Mouse (Mus musculus): ENCODE data around the gene Herc3.
"Not testable (repeated sequence)": the region's sequence is repeated elsewhere in the genome, so short reads cannot be mapped to it uniquely, and the experiment has no call there.

Herc3 gene

DNA sequence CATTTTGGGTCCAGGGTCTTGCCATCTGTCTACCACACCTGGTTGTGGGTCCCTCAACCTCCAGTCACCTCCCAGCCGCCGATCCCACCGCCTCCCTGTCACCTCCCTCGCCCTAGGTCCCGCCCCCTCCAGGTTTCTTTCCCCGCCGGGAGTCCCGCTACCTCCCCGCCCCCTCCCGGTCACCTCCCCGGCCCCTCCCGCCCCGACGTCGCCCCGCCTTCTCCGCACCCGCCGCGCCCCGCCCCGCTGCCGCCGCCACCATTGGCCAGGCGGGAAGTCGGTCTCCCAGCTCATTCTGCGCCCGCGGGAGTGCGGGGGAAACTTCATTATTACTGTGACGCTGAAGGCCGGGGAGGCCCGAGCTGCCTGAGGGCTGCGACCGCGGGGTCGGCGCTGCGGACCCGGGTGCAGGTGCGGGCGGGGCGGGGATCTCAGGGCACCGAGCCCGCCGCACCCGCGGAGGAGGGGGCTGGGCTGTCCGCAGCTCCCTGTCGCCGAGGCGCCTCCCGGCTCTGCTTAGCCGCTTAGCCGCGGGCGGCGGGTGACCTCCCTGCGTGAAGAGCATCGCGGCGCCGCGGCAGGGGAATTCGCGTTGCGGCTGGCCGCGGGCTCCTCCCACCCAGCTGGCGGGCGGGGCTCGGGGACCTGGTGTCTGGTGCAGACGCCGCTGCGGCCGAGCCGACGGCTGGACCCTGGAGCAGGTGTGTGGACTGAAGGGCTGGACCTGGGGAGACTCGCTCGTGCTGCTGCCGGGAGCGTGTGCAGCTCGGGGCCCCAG is at the start of gene Herc3:
Herc3 (plus strand) TSS at position 234 of the 778 bp plus-strand sequence.
- peak; percentile 37 to 83 for DNase-seq (ENCODE audit: low spot score in 2 of 2)

DNA sequence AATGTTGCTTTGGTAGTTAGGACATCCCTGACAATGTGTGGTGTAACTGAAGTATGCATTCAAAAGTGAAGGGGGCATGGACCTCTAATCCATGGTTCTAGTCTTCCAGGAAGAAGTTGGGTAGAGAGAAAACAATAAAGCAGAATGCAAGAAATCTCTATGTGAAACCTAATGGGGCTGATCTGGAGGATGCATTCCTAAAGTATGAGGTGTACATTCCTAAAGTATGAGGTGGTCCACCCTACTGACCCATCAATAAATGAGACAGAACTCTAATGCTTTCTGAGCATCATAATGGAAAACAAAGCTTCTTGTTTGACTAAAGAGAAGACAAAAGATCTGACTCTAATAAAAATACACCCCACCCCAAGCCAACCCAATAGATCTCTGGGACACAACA is 29.9 kb upstream of the Herc3 start:
- DNase-seq (ENCODE audit: low spot score in 2 of 2), result no peak

DNA sequence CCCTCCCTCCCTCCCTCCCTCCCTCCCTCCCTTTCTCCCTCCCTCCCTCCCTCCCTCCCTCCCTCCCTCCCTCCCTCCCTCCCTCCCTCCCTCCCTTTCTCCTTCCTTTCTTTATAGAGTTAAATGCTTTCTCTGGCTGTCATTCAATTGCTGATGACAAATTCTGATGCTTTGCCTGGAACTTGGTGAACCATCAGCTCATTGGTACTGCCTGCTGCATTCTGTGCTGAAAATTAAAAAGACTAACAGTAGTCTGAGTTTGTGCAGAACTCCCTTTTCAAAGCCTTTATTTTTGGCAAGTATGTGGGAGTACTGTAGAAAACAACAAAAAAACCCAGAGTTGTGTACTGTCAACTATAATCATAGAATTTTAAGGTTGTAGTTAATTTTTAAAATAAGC is 16.9 kb upstream of the Herc3 start:
- DNase-seq (ENCODE audit: low spot score in 2 of 2), result no peak

DNA sequence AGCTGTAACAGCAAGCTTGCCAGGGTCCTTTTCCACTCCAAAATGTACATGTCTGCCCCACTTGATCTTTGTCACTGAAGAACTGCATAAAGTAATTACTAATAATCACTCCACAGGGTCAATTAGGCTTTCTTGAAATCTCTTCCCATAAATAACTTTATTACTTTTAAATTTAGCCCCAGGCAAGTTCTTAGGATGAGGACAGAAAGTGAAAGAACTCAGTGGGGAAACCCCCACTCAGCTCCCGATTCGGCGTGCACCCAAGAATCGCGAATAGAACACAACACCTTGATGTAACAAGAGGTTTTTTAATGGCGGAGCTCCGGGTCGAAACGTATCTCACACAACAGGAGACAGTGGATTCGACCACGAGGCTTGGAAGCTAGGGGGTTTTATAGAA is 14.2 kb upstream of the Herc3 start:
- not testable (repeated sequence) for DNase-seq (ENCODE audit: low spot score in 2 of 2)

DNA sequence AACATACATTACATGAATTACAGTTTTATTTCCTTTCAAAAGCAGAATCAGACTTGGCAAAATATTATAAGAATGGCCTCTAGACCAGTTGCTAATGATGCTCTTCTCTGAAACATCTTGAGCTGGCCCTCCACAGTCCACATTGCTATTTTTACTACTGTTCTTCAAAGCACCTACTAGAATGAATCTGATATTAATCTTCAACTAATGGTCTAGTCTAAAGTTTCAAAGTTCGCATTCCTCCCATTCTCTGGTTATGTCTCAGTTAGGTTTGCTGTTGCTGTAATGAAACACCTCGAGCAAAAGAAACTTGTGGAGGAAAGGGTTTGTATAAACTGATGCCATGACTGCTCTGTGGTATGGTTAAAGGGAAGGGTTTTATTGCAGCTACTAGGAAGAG is 5.6 kb upstream of the Herc3 start:
- DNase-seq (ENCODE audit: low spot score in 2 of 2), result no peak

DNA sequence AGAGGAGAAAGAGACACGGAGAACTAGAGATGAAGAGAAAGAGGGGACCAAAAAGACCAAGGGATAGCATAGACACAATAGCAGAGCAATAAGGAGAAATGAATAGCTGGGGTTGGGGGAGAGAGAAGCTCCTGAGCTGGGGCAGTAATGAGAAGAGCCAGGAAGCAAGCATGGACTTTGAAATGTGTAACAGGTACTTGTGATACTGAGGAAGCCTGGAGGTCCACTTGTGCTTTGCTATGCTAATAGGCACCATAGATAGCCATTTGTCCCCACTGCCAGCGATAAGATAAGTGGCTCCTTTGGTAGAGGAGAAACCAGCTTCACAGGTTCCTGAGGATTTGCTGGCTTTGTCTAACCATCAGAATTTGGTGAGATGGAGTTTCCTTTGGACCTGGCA is 5.2 kb upstream of the Herc3 start:
- DNase-seq (ENCODE audit: low spot score in 2 of 2), result no peak

DNA sequence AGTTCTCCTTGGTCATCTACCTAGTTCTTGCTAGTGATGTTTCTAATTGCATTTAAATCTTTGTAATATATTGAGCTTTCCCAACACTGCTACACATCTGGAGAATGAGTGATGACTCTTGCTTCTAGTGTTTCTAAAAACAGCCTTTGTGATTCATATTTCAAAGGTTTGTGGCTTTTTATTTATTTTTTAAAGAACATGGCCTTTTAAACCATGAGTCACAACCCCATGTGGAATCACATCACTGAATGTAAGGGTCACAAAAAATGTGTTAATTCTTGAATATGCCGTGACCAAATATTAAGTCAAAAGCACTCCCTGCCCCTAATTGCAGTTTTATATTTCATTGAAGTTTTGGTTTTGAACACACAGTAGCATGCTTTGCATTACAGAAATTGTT is 2.7 kb upstream of the Herc3 start:
- no peak for DNase-seq (ENCODE audit: low spot score in 2 of 2)

DNA sequence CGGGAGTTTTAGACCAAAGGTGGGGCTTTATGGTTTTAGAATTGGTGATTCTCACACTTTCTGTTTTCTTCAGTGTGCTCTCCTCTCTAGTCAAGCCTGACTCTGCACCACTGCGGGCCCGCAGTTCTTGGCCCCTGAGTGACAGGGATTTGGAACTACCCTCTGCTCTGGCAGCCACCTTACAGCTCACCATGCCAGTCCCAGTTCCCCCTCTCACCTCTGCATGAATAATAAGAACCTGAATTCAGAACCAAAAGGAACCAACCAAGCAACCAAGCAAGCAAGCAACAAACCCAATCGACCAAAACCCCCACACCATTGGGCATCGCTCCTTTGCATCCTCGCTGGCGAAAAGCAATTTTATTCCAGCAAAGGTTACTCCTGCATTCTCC is 429 bp upstream of the Herc3 start:
- no peak for DNase-seq (ENCODE audit: low spot score in 2 of 2)

DNA sequence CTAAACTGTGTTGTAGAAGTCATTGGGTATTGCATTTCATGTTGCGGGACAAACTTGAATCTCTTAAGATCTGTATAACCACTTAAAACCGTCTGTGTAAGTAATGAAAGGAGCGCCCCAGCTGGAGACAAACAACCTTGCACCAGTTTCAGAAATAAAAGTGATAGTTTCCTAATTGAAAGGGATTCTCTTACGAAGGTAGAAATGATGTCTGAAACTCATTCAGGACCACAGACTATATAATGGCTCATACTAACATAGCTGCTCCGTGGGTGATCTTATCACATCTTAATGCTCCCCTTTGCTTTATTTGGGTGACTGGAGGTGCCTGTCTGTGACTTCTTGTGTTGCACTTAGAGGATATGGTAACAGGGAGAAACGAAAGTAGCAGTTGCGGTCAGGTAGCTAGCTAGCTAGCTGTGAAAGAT is 1.3 kb downstream of the Herc3 start:
- DNase-seq (ENCODE audit: low spot score in 2 of 2), result no peak

DNA sequence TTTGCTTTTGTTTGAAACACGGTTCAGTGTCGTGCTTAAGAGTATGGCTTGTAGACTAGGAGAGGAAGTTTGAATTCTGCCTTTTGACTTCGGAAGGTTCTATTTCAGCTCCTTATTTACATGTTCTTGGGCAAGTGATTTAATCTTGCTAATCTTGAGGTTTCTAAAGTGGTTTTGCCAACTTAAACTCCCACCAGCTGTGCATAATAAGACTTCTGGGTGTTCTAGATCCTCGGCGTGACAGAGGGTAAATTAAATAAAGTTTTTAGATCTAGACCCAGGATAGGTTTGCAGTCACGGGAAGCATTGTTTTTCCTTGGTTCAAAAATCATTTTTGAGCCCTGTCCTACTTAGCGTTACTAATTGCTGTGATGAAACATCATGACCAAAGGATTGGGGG is 3.2 kb downstream of the Herc3 start:
- DNase-seq (ENCODE audit: low spot score in 2 of 2), result no peak

DNA sequence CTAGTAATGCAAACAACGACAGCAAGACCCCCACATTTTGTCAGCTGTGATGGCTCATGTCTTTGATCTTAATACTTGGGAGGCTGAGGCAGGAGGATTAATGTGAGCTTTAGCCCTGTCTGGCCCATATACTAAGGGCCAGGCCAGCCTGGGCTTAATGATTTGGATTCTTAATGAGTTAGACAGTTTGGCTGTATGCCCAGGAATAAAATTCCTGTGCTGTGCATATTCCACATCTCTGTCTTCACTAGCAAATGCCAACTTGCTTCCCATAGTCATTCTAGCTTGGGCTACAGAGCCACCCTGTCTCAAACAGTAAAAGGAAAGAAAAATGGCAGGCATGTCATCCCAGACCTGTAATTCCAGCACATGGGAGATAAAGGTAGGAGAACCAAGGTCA is 4.3 kb downstream of the Herc3 start:
- no peak for DNase-seq (ENCODE audit: low spot score in 2 of 2)

DNA sequence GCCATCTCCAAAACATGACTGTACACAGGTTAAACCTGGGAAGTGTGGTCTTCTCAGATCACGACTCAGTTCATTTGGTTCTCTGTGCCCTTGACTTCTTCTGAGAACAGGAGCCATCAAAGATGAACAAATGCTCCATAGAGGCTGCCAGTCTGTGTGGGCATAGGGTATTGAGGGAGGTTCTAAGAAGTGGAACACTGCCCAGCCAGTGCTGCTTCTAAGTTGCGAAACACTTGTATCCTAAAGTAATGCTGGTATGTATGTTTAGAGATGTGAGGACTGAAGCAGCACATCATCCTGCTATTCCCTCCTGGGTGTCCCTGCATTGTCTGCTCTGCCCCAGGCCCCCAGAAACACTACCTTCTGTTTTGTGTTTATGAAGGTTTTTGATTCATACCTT is 5.2 kb downstream of the Herc3 start:
- DNase-seq (ENCODE audit: low spot score in 2 of 2), result no peak

DNA sequence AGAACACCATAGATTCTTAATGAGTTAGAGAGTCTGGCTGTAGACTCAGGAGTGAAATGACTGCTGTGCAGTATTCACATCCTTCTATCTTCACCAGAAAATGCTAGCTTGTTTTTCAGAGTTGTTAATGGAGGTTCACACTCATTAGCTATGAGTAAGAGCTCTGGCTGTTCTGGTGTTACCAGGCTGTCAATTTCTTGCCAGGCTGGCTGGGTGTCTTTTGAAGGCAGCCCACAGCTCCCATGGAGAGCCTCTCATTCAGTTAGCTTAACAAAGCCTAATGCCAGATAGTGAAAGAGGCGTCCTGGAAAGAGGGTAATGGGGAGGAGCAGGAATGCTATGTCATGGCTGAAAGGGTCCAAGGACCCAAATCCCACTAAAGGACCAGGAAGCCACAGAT is 6.7 kb downstream of the Herc3 start:
- DNase-seq (ENCODE audit: low spot score in 2 of 2), result no peak

DNA sequence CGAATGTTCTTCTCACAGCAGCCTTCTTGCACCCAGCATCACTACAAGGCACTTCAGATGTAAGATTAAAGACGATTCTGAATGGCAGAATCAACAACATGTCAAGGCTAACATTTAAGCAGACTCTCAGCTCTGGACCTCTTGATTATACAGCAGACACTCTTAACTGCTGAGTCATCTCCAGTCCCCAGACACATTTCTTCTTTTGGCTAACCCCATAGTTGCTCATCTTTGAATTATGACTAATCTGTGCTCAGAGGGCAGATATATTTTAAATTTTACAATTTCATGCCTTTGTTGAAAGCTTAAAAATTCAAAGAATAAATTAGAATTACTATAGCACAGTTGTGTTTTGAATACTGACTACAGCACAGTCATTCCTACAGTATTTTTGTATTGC is 9.9 kb downstream of the Herc3 start:
- no peak for DNase-seq (ENCODE audit: low spot score in 2 of 2)

DNA sequence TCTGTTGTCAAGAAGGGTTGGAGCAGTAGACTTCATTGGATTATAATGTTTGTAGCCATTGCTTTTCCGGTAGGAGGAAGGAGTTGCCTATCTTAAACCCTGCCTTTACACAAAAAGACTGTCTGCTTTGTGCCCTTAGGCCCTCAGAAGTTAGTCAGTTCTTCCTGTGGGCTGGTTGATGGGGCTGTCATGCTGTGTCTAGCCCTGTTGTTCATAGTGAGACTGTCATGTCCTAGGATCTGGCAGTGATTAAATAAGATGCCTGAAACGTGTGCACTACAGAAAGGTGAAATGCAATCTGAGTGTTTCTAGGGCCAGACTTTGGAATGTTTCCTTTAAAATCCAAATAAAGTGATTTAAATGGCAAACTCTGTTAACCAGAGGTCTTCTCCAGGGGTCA is 10.9 kb downstream of the Herc3 start:
- DNase-seq (ENCODE audit: low spot score in 2 of 2), result no peak

DNA sequence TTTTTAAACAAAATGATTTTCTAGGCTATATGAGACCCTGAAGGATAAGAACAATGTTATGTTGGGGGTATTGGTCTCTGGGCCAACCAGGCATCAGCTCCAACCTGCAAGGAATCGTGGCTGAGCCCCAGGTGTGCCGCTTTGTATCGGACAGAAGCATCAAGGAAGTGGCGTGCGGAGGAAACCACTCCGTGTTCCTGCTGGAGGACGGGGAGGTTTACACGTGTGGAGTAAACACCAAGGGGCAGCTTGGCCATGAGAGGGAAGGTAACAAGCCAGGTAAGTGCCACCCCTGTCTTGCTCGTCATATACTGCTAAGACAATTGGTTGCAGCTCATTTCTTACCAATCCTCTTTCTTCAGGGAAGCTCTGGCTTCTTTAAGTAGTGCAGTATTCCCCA is 12.3 kb downstream of the Herc3 start:
- peak in 1 of 2 experiments; percentile 26 for DNase-seq (ENCODE audit: low spot score in 2 of 2)

DNA sequence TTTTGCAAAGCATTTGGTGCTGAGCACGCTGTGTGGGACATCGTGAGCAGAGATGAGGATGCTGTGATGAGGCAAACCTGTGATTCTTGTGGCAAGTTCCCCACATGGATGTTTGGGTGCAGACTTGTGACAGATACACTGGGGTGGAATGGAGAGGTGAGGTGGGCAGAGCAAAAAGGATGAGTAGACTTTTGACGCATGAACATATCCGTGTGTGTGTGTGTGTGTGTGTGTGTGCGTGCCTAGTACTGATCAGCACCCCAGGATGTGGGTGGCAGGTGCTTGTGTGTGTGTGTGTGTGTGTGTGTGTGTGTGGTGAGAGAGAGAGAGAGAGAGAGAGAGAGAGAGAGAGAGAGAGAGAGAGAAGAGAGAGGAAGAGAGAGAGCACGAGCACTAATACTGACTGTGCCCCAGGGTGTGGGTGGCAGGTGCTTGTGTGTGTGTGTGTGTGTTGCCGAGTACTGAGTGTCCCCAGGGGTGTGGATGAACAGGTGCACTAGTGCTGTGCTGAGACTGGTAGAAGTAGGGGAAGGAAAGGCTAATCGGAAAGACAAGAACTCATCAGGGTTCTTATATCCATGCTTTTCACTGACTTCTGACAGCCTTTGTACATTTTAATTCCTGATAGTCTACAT is 13.0 kb downstream of the Herc3 start:
- peak; percentile 14 to 48 for DNase-seq (ENCODE audit: low spot score in 2 of 2)

DNA sequence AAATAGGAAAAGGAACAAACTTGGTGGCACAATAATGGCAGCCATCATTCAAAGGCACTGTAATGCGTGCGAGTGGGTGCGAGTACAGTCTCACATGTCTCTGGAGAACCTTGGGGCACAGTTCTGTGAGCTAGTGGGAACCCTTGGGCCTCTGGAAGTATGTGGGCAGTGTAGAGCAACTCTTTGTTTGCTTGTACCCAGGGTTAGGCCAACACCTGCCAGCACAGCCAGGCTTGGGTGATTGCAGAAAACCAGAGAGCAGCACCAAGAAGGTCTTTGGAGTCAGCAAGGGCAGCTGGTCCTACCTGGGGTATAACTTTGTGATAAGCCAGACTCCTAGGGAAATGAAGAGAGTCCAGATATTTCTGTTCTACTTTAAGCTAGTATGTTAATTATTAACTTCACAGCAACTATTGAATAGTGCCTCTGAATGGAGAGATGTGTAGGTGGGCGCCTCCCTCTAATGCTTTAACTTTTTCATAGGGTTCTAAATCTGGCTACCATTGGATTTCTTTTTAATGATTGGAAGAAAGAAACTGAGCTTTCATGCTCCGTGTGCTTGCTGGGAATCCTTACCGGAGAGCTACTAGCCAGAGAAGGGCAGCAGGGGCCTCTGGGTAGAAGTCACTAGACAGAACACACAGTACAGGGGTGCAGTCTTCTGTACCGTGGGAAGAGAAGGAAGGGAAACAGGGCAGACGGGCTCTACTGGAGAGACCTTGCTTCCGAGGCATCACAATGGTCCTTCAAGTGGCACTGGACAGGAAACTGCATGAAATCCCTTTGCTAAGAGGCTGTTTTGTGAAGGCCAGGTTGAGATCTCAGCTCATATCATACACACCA is 15.8 kb downstream of the Herc3 start:
- no peak for DNase-seq (ENCODE audit: low spot score in 2 of 2)

DNA sequence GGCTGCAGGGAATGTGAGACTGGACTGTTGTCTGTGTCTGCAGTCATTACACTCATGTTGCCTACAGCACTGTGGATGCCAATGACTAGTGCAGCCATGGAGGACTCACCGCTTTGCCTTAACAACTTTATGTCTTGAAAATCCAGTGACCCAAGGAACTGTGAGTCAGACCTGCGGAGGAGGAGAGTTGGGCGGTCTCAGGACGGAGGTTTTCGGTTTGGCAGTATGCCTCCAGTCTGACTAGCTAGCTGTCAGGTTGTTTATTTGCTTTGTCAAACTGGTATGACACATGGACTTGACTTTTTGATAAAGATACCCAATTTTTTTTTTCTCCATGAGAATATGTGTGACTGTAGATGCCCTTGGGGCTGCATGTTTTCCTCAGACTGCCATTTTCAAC is 16.6 kb downstream of the Herc3 start:
- DNase-seq (ENCODE audit: low spot score in 2 of 2), result no peak

DNA sequence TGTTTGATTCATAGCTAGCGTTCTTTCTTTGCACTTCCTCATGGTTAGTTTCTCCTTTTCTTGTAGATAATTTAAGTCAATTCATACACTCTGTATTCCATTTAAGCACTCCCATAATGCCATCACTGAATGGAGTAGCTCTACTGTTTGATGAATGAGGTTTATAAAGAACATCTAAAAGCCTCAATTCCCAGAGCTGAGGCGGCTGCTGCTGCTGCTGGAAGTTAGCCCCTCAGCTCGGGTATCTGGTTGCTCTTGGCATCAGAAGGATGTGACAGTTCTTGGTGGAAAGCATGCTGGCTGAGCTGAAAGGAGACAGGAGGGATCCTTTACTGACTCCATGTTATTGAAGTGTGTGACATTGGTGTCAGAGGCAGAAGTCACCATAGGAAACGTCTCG is 18.1 kb downstream of the Herc3 start:
- DNase-seq (ENCODE audit: low spot score in 2 of 2), result no peak

DNA sequence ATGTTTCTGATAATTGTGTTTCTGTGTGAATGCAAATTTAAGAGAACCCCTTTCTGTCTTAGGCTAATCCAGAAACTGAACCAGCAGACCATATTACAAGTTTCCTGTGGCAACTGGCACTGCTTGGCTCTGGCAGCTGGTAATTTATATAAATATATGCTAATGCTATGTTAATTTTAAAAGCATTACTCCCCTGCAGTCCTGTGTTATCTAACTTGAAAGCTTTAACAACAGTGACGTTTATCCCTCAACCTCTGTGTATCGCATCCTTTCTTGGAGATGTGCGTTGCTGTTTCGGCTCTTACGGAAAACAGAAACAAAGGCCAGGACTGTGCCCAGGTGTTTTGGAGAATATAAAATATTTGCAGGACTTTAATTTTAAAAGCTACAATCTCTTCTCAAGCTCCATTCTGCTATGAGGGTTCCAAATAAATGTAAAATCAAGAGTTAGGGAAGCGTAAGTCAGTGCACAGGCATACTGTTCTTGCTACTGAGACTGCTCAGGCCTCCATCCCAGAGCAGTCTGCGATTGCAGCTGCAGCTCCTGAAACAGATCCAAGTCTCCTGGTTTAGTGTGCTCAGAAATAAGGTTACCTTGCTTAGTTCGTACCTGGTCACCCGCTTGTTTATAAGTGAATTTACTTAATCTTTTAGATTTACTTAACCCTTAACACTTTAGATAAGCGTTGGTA is 24.6 kb downstream of the Herc3 start:
- DNase-seq (ENCODE audit: low spot score in 2 of 2), result no peak

DNA sequence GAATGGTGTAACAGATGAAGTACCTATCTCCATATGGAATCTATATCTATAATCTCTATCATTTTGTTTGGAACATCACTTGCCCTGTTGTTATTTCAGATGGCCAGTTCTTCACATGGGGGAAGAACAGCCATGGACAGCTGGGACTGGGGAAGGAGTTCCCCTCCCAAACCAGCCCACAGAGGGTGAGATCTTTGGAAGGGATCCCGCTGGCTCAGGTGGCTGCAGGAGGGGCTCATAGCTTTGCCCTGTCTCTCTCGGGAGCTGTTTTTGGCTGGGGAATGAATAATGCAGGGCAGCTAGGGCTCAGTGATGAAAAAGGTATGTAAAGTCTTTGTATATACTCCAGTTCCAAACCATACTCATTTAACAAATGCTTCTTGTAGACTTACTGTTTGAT is 25.2 kb downstream of the Herc3 start:
- DNase-seq (ENCODE audit: low spot score in 2 of 2), result no peak

All from thymus, postnatal 10 days (tissue).